Mouse (Mus musculus) brain, embryonic 14.5 days (tissue): ENCODE data around the gene Elp5.

Experiments
- CTCF ChIP-seq: fragments of 200-500 bp; IDR thresholded peaks from 2 replicates; pipeline ENCODE4 v1.5.1; 2012; ENCODE audit warnings: inconsistent platforms, mild to moderate bottlenecking, moderate library complexity, borderline replicate concordance; ENCODE audit not compliant: insufficient read depth, insufficient read length; ENCODE audit errors: extremely low read depth
- POLR2A ChIP-seq: fragments of 200-500 bp; IDR thresholded peaks from 2 replicates; pipeline ENCODE4 v1.6.1; 2012; ENCODE audit warnings: mild to moderate bottlenecking, inconsistent platforms, borderline replicate concordance; ENCODE audit not compliant: poor library complexity, insufficient read depth, insufficient read length, severe bottlenecking; ENCODE audit errors: extremely low read depth

DNA sequence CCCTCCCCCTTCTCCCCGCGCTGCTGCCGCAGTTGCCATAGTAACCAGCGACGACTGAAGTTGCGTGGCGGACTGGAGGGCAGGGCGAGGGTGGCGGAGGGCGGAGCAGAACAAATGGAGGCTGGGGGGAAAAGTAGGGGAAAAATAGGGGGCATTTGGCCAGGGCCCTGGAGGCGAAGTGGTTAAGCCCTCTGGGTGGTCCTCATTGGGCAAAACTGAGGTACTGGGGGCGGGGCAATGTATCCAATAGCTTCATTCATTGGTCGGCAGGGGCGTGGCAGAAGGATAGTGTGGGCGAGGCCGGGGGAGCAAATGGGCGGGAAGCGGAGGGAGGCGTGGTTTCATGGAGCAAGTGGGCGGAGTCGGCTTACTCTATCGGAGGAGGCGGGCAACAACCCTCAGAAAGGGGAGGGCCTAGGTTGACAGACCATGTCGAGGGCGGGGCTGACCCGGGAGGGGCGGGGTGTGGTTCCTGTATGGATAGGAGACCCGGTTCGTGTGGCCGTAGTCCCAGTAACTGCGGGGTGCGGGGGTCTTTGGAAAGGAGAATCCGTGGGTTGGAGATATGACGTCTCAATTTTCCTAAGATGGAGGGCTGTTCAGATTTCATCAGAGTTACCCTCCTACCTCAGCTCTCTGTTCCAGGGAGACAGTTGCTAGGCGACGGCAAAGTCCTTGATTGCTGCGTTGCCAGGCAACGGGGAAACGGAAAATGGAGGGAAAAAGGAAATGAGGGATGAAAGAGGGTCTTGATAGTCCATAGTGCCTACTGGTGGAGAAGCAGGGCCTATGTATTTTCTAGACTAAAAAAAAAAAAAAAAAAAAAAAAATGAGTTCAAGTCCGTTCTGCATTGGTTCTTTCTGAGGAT lies 39.2 kb upstream of the Elp5 start:
- no peak for TF ChIP-seq POLR2A
- TF ChIP-seq CTCF, result no peak
